Mouse (Mus musculus): ENCODE data around the gene Rb1.

Gene Rb1

DNA sequence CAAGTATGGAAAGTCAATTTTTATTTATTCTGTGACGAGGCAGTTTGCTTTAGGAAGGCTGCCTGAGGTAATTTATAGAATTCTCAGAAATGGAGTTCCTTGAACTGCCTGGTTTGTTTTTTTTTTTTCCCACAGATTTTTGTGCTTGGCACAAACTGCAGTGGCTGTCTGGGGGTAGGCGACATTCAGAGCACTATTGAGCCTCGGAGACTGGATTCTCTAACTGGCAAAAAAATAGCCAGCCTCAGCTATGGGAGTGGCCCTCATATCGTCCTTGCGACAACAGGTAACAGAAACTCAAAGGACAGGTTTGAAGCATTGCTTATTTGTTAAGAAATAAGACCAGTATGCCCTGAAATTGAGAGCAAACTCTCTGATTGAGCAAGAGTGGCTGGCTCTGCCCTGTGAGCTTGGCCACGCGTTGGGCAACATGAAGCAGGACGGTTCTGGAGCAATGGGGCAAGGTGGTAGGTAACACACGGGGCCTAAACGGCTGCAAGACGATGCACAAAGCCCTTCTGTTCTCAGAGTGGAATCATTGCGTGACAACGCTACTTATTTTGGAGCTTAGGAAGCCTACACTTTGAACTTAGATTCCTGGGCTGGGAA is 163.3 kb downstream of the Rb1 start:
- in situ Hi-C loops (cut with MseI, MboI), result no loop called here

DNA sequence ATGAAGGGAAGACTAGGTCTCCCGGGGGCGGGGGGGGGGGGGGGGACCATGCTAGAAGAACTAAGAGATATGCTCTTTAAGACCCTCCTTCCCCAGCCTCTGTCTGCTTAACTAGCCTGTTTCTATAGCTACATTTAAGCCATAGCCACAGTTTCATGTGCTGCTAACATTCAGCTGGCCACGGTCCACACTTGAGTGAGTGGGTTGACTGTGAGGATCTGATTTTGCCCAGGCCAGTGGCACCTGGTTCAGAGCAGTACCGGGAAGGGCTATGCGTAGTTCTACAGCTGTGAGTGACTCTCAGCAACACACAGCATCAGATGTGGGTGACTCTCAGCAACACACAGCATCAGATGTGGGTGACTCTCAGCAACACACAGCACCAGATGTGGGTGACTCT is 164.3 kb downstream of the Rb1 start:
- in situ Hi-C loops (cut with MseI, MboI), result no loop called here

DNA sequence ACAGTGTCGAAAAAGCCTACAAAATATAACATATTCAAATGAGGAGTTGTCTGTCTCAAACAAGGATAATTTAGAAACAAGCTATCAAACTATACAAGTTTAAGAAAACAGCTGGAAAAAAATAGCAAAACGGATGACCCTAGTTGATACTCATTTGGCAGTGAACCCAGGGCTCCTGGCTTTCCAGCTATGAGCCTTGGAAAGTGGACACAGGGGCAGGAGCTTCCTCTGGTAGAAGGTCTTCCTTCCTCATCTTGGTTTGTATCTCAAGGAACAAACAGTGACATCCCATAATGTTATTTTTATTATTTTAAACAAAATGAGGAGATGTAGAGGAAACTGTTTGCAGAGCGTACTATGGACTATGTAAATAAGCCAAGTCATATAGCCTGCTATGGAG is 177.5 kb downstream of the Rb1 start:
- in situ Hi-C loops (cut with MseI, MboI), result no loop called here

DNA sequence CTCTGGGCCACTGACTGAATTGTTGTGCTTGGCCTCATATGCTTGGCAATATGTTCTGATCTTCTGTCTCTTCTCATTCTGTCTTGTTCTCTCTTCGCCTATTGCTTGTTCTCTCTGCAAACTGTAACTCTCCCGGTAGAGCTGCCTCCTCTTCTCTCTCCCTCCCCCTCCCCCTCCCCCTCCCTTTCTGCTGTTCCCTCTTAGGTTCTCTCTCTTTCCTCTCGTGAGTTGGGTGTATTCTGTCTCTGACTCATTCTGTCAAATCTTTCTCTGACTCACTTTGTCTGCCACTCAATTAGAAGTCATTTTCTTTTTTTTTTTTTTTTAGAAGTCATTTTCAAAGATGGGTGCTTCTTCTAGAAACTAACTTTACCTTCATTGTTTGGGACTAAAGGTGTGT is 178.9 kb downstream of the Rb1 start:
- in situ Hi-C loops (cut with MseI, MboI), result no loop called here

DNA sequence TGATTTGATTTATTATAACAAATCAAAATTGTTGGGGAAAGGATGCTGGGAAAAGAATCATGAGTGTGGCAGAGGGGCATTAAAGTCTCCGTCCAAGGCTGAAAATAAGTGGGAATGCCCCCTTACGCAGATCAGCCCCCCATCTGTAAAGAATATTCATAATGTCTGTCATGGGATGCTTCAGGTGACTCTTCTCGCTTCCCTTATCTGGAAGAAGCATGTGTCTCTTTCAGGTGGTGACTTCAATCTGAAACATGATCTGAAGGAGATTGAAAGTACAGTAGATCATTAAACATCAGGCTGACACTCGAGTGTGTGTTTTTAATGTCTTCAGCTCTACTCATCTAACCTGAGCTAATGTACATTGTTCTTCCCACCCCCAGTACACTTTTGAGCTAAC is 180.1 kb downstream of the Rb1 start:
- in situ Hi-C loops (cut with MseI, MboI), result no loop called here

DNA sequence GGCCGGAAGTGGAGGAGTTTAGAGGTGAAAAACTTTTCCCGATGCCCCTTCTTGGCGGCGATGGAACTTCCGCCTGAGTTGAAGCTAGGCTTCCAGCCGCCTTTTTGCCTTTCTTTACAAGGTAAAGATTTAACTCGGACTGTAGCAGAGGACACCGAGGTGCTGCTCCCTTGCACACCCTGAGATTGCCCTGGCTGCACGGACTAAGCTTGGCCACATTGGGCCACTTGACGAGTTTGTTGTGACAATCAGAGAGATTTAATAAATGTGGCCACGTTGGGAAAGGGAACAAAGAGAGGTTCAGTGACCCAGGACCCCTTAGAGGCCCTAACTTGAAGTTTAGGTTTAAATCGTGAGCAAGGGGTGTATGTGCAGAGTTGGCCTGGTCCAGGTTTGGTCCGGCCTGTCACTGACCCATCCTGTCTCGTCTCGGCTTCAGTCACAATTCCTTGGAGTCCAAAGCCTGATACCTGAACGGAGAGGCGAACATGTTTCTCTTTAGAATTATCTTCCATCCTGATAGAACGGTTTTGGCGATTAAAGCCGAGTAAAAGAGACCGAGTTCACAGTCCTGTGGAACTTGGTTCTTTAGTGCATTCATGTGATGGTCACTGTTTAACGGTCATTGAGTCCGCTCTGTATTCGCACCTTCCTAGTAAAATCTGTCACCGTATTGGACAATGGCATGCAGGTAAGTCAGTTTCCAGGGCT is 181.8 kb downstream of the Rb1 start:
- in situ Hi-C loops (cut with MseI, MboI), result no loop called here

DNA sequence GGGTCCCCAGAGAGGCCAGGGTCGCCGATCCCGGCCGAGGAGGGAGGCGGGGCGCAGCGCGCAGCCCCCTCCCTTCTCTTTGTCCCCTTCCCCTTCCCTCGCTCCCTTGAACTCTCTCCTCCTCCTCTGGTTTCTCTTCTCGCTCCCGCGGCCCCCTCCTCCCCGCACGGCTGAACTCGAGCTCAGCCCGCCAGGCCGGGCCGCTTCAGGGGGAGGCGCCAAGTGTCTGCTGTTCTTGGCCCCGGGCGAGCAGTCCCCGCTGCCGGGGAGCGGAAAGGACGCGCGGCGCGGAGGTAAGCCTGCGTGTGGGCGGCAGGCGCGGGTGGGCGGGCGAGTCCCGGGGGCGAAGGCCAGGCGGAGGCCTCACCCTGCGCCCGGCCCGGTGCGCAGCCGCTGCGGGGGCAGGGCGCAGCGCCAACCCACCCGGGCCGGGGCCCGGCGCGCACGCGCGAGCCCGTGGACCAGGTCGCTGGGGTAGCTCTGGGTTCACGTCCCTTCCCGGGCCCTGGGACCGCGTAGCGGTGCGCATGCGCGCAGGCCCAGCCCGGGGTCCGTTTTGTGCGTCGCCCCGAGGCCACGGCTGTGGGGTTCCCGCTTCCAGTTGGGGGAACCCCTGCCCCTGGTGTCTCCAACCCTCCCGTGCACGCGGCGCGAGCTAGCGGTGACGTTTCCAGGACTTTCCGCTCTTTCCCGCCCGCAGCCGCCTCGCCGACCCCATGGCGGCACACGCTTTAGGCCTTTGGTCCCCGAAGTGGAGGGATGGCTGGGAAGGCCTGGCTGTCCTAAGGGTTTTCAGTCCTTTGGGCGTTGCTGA is 182.5 kb downstream of the Rb1 start:
- in situ Hi-C loops (cut with MseI, MboI), result no loop called here

DNA sequence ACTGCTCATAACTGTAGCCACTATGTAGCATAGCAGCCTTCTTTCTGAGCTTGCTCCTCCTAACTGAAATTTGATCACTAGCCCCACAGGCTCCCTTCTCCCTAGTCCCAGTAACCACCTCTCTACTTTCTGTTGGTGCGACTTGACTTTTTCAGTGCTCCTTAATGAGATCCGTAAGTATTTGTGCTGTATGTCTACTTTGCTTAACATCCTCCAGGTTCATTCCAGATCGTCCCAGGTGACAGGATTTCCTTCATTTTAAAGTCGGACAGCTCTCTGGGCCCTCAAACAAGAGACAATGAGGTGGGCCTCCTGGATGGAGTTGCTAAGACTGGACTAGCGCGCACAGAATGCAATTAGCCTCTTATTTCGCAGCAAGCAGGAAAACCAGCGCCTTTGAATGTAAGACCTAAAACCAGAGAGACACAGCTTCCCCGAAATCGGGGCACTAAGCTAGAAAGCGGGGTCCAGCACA is 183.2 kb downstream of the Rb1 start:
- in situ Hi-C loops (cut with MseI, MboI), result no loop called here

DNA sequence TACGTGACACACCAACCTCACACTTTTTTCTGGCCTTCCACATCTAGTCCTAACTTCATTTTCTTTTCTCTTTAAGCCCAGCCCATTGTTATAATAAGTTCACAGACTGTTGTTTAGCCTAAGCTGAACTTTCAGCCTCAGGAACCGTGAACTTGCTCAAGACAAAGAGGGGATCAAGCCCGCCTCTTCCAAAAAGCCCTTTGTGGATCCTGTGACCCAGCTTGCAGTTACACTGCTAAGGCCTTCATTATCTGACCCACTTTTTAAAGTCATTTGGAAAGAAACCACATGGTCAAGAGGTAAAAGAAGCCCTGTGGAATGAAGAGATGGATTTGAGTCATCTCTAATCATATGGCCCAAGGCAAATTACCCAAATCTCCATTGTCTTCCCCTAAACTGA is 183.8 kb downstream of the Rb1 start:
- in situ Hi-C loops (cut with MseI, MboI), result no loop called here

DNA sequence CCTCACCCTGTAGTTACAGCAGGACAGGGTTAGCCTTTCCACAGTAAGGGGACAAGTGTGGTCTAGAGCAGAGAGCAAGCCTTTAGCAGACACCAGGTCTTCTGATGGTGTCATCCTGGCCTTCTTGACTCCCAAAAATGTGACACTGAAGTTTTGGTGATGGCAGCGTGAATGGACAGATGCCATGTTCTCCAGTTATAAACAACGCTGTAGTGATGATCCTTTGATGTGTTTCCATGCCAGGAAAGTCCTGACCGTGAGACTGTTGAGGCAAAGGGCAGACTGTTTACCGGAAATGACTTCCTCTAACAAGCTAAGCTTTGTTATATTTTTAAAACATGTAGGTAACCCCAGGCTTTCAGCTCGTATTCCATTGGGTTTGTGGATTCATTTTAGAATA is 185.8 kb downstream of the Rb1 start:
- in situ Hi-C loops (cut with MseI, MboI), result no loop called here

DNA sequence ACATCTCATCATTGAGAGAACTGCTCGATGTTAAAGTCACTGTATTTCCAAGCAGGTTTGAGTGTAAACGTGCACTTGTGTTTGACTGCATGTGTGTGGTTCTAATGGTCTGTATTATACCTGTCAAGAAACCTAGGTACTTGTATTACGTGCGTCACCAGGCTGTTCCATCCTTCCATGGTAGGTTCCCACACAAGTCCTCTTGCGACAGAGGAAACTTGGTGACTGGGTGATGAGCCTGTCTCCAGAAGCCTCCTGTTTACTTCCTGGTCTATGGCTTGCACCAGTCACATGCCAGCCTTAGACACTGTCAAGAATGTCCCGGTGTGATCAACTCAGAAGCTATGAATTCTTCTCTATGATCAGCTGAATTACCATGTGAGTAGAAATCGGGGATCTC is 187.1 kb downstream of the Rb1 start:
- in situ Hi-C loops (cut with MseI, MboI), result no loop called here

DNA sequence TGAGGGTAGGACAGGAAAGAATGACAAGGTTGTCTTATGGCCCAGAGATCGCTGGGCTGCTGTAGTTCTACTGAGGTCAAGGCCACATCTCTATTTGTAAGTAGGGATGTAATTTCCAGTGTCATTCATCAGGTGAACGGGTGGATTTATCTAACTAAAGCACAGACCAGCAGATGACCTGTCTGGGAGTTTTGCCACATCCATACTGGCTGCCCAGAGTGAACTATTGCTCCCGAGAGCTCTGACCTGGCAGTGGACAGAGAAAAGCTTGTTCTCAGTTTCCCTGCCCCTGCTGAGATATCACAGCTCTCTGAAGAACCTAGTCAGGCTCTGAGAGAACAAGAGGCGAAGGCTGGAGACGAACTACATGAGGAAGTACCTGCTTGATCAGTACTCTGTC is 188.4 kb downstream of the Rb1 start:
- in situ Hi-C loops (cut with MseI, MboI), result no loop called here

Data from mouse trophoblast stem cell (cell line).